Mouse (Mus musculus): ENCODE measurements around the gene Efnb2. TPM values are rescaled to one million over a fixed set of nuclear protein-coding genes. Genes with fewer than 3 reads are reported as not detected.

Gene Efnb2
- polyA plus RNA-seq, 1 experiment, result 41.4 TPM

- DNase-seq (ENCODE audit: extremely low spot score in 1 of 2, low spot score in 1 of 2), result no peak
These were observed 40.5 kb downstream of the Efnb2 start for GRCm38 (mm10) chr8:8620536-8620935.

GRCm38 (mm10) chr8:8619221-8620194 is 41.5 kb downstream of the Efnb2 start:
- no peak for DNase-seq (ENCODE audit: extremely low spot score in 1 of 2, low spot score in 1 of 2)

- no peak for DNase-seq (ENCODE audit: extremely low spot score in 1 of 2, low spot score in 1 of 2)
These were observed 47.2 kb downstream of the Efnb2 start for GRCm38 (mm10) chr8:8613844-8614243.

GRCm38 (mm10) chr8:8611928-8612327 is 49.1 kb downstream of the Efnb2 start:
- no peak for DNase-seq (ENCODE audit: extremely low spot score in 1 of 2, low spot score in 1 of 2)

- DNase-seq (ENCODE audit: extremely low spot score in 1 of 2, low spot score in 1 of 2), result no peak
These were observed 51.3 kb downstream of the Efnb2 start for GRCm38 (mm10) chr8:8609791-8610190.

GRCm38 (mm10) chr8:8609141-8609540 is 51.9 kb downstream of the Efnb2 start:
- no peak for DNase-seq (ENCODE audit: extremely low spot score in 1 of 2, low spot score in 1 of 2)

GRCm38 (mm10) chr8:8605621-8606020 is 55.4 kb downstream of the Efnb2 start:
- DNase-seq (ENCODE audit: extremely low spot score in 1 of 2, low spot score in 1 of 2), result no peak

GRCm38 (mm10) chr8:8603875-8604274 is 57.2 kb downstream of the Efnb2 start:
- DNase-seq (ENCODE audit: extremely low spot score in 1 of 2, low spot score in 1 of 2), result no peak

- no peak for DNase-seq (ENCODE audit: extremely low spot score in 1 of 2, low spot score in 1 of 2)
These were observed 58.2 kb downstream of the Efnb2 start for GRCm38 (mm10) chr8:8602616-8603461.

GRCm38 (mm10) chr8:8599931-8600330 is 61.1 kb downstream of the Efnb2 start:
- DNase-seq (ENCODE audit: extremely low spot score in 1 of 2, low spot score in 1 of 2), result no peak

GRCm38 (mm10) chr8:8597434-8597833 is 63.6 kb downstream of the Efnb2 start:
- no peak for DNase-seq (ENCODE audit: extremely low spot score in 1 of 2, low spot score in 1 of 2)

GRCm38 (mm10) chr8:8595831-8596611 is 65.0 kb downstream of the Efnb2 start:
- DNase-seq (ENCODE audit: extremely low spot score in 1 of 2, low spot score in 1 of 2), result no peak

GRCm38 (mm10) chr8:8593812-8594211 is 67.2 kb downstream of the Efnb2 start:
- DNase-seq (ENCODE audit: extremely low spot score in 1 of 2, low spot score in 1 of 2), result no peak

GRCm38 (mm10) chr8:8593371-8593770 is 67.7 kb downstream of the Efnb2 start:
- DNase-seq (ENCODE audit: extremely low spot score in 1 of 2, low spot score in 1 of 2), result no peak

- no peak for DNase-seq (ENCODE audit: extremely low spot score in 1 of 2, low spot score in 1 of 2)
These were observed 68.7 kb downstream of the Efnb2 start for GRCm38 (mm10) chr8:8592331-8592730.

GRCm38 (mm10) chr8:8583981-8584377 is 77.1 kb downstream of the Efnb2 start:
- no peak for DNase-seq (ENCODE audit: extremely low spot score in 1 of 2, low spot score in 1 of 2)

GRCm38 (mm10) chr8:8583290-8583980 is 77.6 kb downstream of the Efnb2 start:
- no peak for DNase-seq (ENCODE audit: extremely low spot score in 1 of 2, low spot score in 1 of 2)

GRCm38 (mm10) chr8:8577770-8578303 is 83.2 kb downstream of the Efnb2 start:
- no peak for DNase-seq (ENCODE audit: extremely low spot score in 1 of 2, low spot score in 1 of 2)

- DNase-seq (ENCODE audit: extremely low spot score in 1 of 2, low spot score in 1 of 2), result no peak
These were observed 84.2 kb downstream of the Efnb2 start for GRCm38 (mm10) chr8:8576833-8577232.

GRCm38 (mm10) chr8:8576286-8576685 is 84.8 kb downstream of the Efnb2 start:
- DNase-seq (ENCODE audit: extremely low spot score in 1 of 2, low spot score in 1 of 2), result no peak

All from frontal cortex, adult 2 months (tissue).